Mouse (Mus musculus) G1E-ER4 (cell line): ENCODE results near the gene Mfsd12. TPM values are rescaled to one million over a fixed set of nuclear protein-coding genes. Genes with fewer than 3 reads are reported as not detected.

ENCODE experiments used
- GATA1 ChIP-seq: IDR thresholded peaks from one replicate; pipeline ENCODE4 v1.8.0; 2012; ENCODE audit warnings: low read length, inconsistent platforms
- polyA plus RNA-seq: library from polyadenylated mRNA; stranded (reverse); fragments of >175 nt; gene quantifications from 2 replicates; pipeline ENCODE4 v1.2.3, GENCODE M21; 2012

Gene Mfsd12
- 38.2 and 39.2 TPM in 2 replicates for polyA plus RNA-seq

GRCm38 (mm10) chr10:81356991-81357844 lies at the start of gene Mfsd12:
TSS of gene Mfsd12 (plus strand) at chr10:81357491.
- TF ChIP-seq GATA1 = no peak

GRCm38 (mm10) chr10:81309571-81309970 lies 47.7 kb upstream of the Mfsd12 start:
- no peak for TF ChIP-seq GATA1

- no peak for TF ChIP-seq GATA1
Measured at GRCm38 (mm10) chr10:81313581-81313980, 43.7 kb upstream of the Mfsd12 start.

- TF ChIP-seq GATA1 = no peak
Measured at GRCm38 (mm10) chr10:81314201-81314600, 43.1 kb upstream of the Mfsd12 start.

GRCm38 (mm10) chr10:81315587-81315986 lies 41.7 kb upstream of the Mfsd12 start:
- no peak for TF ChIP-seq GATA1

GRCm38 (mm10) chr10:81316338-81317060 lies 40.8 kb upstream of the Mfsd12 start:
- no peak for TF ChIP-seq GATA1

GRCm38 (mm10) chr10:81317273-81317672 lies 40.0 kb upstream of the Mfsd12 start:
- no peak for TF ChIP-seq GATA1

- TF ChIP-seq GATA1 = no peak
Measured at GRCm38 (mm10) chr10:81318589-81319329, 38.5 kb upstream of the Mfsd12 start.

- no peak for TF ChIP-seq GATA1
Measured at GRCm38 (mm10) chr10:81319330-81319699, 38.0 kb upstream of the Mfsd12 start.

GRCm38 (mm10) chr10:81319741-81320549 lies 37.3 kb upstream of the Mfsd12 start:
- TF ChIP-seq GATA1 = no peak

- peak; percentile 26 for TF ChIP-seq GATA1
Measured at GRCm38 (mm10) chr10:81320550-81321347, 36.5 kb upstream of the Mfsd12 start, which contains the start of gene Cactin. TSS of gene Cactin (plus strand) at chr10:81321103.

- TF ChIP-seq GATA1 = no peak
Measured at GRCm38 (mm10) chr10:81321436-81321835, 35.9 kb upstream of the Mfsd12 start.

- no peak for TF ChIP-seq GATA1
Measured at GRCm38 (mm10) chr10:81322444-81322843, 34.8 kb upstream of the Mfsd12 start.

- no peak for TF ChIP-seq GATA1
Measured at GRCm38 (mm10) chr10:81323141-81323775, 34.0 kb upstream of the Mfsd12 start.
